Mouse (Mus musculus) kidney, adult 2 months (tissue): ENCODE results near the gene Vmn1r86.

Experiments
- CTCF ChIP-seq: fragments of 200-500 bp; conservative IDR thresholded peaks from 2 replicates; pipeline ENCODE4 v1.5.1; 2011; ENCODE audit warnings: low read depth, mild to moderate bottlenecking, control low read depth, low read length, moderate library complexity, mixed read lengths; ENCODE audit not compliant: insufficient read depth, insufficient read length
- POLR2A ChIP-seq: fragments of 200-500 bp; IDR thresholded peaks from one replicate; pipeline ENCODE4 v1.6.1; 2011; ENCODE audit warnings: low read depth, low read length, control low read depth

DNA sequence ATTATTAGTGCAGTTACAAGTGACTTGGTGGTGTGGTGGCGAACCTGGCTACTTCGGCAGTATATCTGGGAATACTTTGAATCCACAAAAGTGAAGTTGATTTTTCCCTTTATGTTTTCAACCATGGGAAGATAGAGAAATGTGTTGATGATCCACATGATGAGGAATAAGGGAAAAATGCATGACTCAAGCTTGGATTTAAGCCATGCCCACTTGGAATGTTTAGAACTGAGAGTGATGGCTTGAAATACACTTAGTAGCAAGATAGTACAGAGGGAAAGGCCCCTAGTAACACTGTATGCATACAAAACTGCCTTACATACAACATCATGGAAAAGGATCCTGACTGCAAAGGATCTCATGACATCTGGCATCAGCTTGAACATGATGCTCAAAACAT is 12.1 kb upstream of the Vmn1r86 start:
- TF ChIP-seq CTCF (no peak), POLR2A (no peak)
